Mouse (Mus musculus): Measurements from ENCODE around the gene Ly6g6f.
"Not testable (repeated sequence)": the region's sequence is repeated elsewhere in the genome, so short reads cannot be mapped to it uniquely, and the experiment has no call there.

Ly6g6f gene

DNA sequence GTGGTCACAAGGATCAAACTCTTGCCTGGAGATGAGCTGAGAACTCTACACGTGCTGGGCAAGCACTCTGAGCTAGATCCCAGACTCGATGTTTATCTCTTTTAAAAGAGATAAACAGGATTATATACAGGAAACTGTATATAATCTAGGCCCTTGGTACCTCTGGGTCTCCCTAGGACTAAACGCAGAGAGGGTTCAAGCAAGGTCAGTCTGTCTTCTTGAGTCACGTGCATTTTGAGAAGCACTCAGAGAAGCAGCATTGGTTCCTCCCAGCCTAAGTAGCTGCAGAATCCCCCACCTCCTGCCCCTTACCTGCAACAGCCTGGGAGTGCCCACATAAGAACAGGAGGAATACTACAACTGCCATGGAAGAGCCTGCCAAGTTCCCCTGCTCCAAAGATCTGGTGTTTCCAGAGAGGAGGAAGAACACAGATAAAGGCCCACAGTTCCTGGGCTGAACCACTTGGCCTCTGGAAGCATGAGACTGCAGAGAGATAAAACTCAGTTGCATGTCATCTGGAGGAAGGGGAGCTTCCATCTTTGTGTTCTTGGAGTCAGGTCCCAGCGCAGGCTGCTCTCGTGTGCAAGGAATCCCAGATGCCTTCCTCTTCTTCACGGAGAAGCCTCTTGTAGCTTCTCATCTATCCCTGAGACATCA is at the start of gene Ly6g6f:
Gene Ly6g6f, minus strand, starts transcription at position 403 of the 658 bp plus-strand sequence.
- DNase-seq (ENCODE audit: low spot score) = no peak

DNA sequence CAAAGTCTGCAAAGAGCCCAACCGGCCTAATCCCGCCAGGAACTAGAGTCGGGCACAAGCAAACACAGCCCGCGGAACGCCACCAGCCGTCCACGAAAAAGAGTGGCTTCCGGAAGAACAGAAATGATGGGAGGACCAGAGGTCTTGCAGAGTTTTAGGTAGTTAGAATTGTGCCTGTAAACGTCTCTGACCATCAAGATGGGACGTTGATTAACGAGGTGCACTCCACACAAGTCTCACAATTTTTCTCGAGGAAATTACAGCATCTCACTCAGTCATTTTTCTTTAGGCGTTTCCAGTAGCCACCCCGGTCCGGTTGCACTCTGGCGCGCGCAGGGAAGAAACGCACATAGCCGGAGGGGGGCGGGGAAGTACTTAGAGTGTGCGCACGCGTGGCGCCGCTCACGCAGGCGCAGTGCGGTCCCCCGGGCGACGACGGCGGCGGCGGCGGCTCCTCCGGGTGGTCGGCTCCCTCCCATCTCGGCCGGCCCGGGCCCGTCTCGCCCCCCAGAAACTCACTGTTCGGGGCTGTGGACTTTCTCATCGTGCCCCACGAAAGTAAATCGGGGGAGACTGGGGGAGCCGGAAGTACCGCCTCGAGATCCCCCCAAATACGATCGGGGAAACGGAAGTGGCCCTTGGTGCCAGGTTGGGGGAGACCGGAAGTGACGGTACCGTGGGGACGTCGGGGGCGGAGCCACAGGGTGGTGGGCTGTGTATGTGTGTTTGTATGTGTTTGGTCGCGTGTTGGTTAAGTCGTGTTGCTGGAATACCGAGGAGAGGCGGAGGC is 49.6 kb upstream of the Ly6g6f start, which contains the start of gene Bag6:
Gene Bag6, plus strand, starts transcription at position 378 of the 790 bp plus-strand sequence.
- peak; percentile 93 for DNase-seq (ENCODE audit: low spot score)

DNA sequence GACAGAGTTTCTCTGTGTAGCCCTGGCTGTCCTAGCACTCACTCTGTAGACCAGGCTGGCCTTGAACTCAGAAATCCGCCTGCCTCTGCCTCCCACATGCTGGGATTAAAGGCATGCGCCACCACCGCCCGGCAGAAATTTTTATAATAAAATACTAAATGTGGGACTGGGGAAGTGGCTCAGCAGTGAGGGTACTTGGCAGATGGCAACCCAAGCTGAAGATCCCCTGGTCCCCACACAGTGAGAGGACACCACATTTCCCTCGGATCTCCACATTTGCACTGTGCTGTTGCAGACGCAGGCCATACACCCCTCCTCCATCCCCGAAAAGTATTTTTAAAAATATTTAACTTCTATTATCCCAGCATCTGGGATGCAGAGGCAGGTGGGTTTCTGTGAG is 48.1 kb upstream of the Ly6g6f start:
- DNase-seq (ENCODE audit: low spot score) = no peak

DNA sequence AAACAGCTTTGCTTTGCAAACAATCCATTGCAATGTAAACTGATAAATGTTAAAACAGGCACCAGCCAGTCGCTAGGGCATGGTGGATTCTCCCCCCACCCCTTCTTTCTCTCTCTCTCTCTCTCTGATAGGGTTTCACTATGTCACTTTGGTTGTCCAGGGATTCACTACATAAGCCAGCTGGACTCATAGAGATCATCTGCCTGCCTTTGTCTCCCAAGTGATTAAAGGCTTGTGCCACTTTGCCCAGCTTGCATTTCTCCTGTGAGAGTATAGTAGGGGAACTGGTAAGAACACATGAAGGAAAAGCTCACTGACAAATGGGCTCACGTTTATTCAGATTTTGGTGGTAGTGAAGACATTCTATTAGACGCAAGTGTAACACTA is 46.8 kb upstream of the Ly6g6f start:
- no peak for DNase-seq (ENCODE audit: low spot score)

DNA sequence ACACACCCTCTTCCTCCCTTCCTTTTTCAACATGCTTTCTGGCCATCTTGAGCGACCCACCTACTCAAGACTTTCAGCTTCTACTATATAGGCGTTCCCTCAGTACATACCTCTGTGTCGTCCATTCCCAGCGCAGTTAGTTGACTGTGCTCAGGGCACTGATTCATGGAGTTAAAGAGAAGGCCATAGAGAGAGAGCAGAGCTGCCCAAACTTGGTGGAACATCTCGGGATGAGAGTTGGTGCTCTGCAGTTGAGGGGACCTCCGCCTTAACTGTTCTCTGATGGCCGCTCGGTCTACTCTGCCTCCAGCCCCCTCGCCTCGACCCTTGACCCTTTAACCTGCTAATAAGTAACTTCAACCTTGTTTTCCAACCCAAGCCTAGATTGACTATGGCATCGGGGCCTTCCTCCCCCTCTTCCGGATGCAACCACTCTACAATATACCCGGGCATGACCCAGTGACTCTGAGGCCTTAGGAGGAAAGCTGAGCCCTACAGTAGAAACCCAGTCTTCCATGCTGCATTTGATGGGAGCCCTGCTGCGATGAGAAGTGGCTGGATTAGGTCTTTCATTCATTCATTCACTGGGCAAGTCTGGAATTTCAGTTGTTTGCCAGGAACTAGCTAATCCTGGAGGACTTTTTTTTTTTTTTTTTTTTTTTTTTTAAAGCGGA is 46.2 kb upstream of the Ly6g6f start, which contains the start of gene Apom:
Gene Apom, minus strand, starts transcription at position 551 of the 674 bp plus-strand sequence.
- DNase-seq (ENCODE audit: low spot score) = no peak

DNA sequence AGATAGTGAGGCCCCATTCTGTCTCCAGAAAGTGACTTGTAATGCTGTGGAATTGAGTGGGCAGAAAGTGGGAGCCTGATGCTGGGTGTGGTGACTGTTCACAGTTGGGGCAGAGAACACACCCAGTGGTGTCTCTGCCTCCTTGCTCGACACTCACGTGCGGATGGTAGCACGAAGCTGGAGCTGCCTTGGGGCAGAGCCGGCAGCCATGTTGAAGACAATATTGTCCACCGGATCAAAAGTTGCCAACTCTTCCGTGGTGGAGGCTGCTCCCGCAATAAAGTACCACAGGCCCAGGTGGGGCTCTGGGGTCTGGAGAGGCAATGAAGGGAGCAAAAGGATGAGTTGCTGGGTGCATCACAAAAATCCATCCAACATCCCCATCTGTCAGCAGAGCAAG is 45.6 kb upstream of the Ly6g6f start:
- DNase-seq (ENCODE audit: low spot score) = no peak

DNA sequence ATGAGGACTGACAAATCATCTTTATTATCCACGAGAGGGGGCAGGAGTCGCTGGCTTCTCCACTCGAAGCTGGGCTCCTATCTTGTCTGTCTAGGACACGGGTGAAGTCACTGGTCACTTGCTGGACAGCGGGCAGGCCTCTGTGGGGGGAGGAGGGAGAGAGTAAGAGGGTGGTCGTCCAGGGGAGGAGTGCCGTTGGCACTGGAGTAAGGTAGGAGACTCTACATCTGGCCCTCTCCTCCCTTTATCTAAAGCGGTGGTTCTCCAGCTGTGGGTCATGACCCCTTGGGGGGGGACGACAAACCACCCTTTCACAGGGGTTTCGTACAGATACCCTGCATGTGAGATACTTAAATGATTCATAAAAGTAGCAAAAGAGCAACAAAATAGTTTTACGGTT is 43.6 kb upstream of the Ly6g6f start:
- no peak for DNase-seq (ENCODE audit: low spot score)

DNA sequence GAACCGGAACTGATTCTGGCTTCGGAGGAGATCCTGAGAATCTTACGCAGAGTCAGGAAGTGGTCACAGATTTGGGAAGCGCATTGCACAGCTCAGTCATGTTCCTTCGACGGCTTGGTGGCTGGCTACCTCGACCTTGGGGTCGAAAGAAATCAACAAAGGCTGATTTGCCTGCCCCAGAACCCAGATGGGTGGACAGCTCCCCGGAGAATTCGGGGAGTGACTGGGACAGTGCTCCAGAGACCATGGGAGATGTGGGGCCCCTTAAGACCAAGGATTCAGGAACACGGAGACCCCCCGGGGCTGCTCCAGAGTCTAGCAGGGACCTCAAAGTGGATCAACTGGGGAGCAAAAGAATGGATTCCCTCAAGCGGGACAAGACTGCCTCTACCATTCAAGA is 41.6 kb upstream of the Ly6g6f start:
- DNase-seq (ENCODE audit: low spot score) = no peak

DNA sequence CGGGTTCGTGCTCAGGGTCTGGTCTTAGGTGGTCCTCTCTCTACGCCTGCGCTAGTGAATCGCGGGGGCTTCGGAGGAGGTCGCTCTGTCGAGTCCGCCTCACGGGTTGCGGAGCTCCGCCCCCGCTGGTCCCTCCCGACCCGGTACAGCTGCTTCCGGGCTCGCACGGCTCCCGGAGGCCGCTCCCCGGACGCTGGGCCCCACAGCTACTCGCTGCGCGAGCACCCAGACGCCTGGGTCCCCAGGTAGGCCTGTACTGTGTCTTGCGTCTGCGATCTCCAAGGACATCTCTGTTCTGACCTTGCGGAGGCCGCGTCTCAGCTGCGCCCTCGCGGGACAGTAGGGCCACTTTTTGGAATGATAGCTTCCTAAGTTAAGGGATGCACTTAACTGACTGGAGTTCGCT is 40.8 kb upstream of the Ly6g6f start, which contains the start of gene D17H6S53E:
Gene D17H6S53E, plus strand, starts transcription at position 168 of the 406 bp plus-strand sequence.
- peak; percentile 70 for DNase-seq (ENCODE audit: low spot score)

DNA sequence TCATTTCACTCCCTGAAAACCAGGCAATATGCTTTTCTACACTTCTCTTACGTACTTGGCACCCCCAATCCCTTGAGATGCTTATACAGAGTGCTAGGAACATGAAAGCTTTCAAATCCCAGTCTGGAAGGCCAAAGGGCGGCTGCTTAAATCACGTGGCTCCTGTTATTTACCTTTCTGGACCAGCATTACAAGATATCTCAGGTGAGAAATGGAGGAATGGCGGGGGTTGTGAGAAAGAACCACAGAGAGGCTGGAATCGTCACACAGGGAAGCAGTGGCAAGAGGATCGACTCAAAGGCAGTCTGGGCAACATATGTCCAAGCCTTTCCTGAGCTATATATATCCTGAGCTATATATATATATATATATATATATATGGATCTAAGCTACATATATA is 40.2 kb upstream of the Ly6g6f start:
- no peak for DNase-seq (ENCODE audit: low spot score)

DNA sequence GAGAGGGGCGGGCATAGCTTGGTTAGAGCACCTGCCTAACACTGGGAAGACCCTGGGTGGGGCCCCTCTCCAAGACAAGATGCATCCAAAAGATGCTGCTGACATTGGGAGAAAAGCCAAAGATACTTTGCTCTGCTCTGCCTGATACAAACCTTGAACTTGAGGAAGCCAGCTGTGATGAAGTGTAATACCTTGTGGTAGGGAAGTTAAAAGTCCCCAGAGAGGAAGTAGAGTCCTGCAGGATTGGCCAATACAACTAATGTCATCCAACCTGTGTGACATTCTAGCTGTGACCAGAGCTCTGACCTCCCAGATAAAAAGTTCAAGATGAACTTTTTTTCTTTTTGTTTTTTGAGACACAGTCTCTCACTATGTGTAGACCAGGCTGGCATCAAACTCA is 39.7 kb upstream of the Ly6g6f start:
- no peak for DNase-seq (ENCODE audit: low spot score)

DNA sequence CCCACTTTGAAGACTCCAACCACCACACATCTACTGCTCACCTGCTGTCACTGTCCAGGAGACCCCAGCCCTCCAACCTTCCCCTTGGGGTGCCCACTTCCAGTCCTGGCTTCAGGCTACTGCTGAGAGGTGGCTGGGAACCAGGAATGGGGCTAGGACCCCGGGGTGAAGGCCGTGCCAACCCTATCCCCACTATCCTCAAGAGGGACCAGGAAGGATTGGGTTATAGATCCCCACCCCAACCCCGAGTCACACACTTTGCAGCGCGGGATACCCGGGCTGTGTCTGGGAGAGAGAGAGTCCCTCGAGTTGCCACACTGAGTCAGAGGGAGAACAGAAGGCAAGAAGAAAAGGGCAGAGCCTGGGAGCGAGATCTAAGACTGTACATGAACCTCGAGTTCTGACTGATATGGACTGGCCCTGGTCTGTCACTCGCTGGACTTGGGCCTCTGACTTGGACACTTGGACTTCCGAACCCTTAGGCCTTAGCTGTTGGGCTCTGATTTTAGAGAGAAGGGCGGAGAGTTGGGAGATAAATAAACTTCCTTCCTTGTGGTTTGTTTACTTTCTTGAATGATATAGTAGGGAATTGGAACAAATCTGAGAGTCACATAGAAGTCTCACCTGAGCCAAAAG is 39.0 kb upstream of the Ly6g6f start:
- not testable (repeated sequence) for DNase-seq (ENCODE audit: low spot score)

DNA sequence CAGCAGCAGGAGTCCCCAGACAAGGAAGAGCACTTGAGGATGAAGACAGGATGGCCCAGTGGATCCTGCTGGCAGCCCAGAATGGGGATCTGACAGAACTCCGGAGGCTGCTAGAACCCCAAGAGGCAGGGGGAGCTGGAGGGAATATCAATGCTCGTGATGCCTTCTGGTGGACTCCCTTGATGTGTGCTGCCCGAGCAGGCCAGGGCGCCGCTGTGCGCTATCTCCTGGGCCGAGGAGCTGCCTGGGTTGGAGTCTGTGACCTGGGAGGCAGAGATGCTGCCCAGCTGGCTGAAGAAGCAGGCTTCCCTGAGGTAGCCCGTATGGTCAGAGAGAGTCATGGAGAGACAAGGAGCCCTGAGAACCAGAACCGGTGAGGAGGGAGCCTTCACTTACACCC is 37.9 kb upstream of the Ly6g6f start:
- not testable (repeated sequence) for DNase-seq (ENCODE audit: low spot score)

DNA sequence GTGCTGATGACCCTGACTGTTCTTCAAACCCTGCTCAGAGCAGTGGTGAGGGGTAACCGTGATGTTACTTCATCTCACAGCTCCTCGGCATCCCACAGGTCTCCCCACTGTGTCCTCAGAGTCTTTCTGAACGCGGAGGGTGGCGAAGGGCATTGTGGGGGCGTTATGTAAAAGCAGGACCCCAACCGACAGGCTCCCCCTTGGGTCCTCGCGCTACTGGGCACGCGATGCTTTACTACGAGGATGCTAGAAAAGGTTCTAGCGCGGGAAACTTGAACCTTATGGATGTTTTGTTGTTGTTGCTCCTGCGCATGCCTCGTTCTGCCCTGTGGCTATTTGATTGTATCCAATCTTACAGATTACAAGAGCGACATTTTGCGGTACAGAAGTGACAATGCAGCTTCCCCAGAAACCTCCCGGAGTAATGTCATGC is 36.5 kb upstream of the Ly6g6f start, which contains the start of gene Csnk2b:
Gene Csnk2b, minus strand, starts transcription at position 183 of the 433 bp plus-strand sequence.
- DNase-seq (ENCODE audit: low spot score) = peak; percentile 31

DNA sequence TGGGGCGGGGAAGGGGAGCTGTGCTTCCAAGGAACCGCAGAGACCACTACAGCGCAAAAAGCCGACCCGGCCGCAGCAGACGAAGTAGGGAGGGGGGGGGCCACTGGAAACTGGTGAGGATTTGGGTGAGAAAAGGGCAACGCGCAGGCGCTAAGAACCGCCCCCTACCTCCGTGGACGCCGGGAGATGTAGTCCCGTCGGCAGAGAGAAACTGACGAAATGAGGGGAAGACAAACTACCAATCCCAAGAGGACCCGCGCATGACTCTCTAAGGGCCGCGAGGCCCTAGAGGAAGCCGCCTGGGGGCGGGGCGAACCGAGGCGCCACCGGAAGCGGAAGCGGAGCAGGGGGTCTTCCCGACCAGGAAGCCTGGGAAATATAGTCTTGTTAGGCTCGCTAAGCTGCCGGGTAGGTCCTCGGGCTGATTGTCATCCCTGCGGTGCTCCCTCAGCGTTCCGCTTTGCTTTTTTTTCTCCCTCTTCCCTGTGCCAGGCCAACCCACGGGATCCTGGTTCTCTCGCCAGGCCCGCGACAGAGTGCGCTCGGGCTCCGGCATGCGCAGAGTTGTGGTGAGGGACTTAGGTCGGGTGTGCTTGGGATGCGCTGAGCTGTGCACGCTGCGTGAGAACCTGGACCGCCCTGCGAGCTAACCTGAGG is 35.9 kb upstream of the Ly6g6f start, which contains the start of gene Gpank1:
Gene Gpank1, plus strand, starts transcription at position 313 of the 657 bp plus-strand sequence.
- peak; percentile 95 for DNase-seq (ENCODE audit: low spot score)

DNA sequence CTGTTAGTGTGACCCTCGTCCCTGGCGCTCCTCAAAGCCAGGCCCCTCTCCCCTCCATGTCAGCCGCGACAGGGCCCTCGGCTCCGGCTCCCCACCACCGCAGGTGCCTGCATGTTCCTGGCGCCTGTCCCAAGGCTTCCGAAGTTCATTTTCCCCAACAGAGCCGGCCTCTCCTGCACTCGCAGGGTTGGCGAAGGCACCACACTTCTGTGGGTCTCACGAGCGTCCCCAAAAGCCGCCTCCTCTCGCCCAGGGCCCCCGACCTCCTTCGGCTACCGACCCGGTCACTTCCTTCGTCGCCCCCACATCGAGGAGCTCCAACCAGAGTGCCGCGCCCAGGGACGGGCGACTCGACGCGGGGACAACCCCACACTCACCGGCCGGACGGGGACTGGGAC is 35.3 kb upstream of the Ly6g6f start:
- DNase-seq (ENCODE audit: low spot score) = no peak

DNA sequence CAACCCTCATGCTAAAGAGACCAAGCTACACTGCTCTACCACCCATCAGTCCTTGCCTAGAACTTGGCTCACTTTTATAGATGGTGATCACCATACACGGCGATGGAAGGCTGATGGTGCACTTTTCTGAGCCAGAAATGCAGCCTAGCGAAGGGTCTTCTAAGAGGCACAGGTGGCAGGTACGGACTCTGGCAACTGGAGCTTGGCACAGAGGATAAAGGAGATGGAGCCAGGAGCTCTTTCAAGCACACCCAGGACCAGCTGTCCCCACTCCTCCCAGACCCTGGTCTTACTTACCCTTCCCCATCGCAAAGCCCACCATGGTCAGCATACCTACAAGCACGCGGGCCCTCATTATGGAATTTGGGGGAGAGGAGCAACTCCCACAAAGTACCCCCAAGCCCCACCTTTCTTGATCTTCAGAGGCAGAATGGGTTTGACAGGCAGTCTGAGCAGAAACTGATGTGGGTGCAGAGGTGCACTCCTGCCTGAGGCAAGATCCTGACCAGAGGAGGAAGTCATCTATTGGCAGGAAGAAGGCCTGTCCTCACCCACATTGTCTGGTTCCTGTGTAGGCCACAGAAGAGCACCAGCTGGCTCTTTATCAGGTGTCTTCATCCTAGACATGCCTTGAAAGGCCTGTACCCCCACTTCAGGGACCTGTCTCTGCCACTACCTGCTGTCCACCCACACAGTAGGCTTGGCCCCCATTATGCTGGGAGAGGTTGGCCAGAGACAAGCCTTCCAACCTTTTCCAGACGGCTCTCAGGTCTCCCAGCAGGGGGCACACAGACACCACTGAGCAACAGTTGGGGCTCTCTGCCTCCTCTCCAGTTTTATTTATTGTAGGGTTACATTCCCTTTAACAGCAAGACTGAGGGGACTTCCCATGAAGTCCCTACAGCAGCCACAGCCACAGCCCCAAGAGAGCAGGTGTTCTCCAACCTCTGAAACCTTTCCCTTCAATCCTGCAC is 29.9 kb upstream of the Ly6g6f start, which contains the start of gene Ly6g5b:
Gene Ly6g5b, minus strand, starts transcription at position 383 of the 974 bp plus-strand sequence.
- no peak for DNase-seq (ENCODE audit: low spot score)

DNA sequence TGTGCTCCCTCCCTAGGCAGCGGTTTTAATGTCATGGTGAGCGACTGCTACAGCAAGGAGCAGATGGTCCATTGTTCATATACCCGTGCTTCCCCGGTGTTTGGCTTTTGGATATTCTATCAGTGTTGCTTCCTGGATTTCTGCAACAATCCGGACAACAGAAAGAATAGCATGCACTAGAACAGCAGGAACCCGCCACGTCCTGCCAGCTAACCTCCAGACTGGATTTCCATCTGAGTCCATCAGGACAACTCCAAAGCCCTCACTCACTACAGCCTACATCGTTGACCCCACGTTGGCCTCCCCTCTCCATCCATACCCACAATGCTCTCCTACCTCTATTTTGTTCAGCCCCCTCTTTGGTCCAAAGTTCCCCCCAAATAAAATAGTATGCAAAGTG is 26.4 kb upstream of the Ly6g6f start:
- DNase-seq (ENCODE audit: low spot score) = no peak

DNA sequence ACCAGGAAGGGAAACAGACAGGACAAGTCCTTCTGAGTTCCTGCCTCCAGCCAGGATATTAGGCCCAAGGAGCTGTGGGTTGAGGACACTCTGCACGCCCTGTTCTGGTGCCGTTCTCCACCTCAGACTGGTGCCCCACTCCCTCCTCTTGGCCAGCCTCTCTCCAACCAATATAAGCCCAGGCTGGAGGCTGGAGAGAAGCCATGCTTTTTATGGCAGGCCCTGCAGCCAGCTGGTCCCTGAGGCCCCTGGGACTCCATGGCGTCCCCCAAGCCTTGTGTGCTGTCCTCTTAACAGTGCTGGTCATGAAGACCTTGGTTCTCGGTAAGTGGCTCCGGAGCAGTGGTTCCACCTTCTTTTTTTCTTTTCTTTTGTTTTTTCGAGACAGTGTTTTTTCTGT is 22.7 kb upstream of the Ly6g6f start, which contains the start of gene Ly6g5c:
Gene Ly6g5c, plus strand, starts transcription at position 183 of the 400 bp plus-strand sequence.
- no peak for DNase-seq (ENCODE audit: low spot score)

DNA sequence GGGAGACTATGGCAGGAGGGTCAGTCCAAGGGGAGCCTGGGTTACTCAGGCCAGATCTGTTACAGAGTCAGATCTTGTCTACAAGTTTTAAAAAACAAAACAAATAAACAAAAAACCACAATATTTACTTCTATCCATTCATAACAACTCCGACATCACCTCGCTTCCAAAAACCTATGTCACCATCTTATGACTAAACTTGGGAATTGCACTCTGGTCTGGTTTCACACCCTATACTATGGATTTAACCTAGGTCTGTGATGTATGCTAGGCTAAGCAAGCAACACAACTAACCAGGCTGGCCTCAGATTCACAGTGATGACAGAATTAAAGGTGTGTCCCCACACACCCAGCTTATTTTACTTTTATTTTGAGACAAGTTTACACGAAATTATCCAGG is 21.1 kb upstream of the Ly6g6f start:
- DNase-seq (ENCODE audit: low spot score) = no peak

All from urinary bladder, postnatal 25 days (tissue).